Mouse (Mus musculus) right cerebral cortex, postnatal 10 days (tissue): ENCODE measurements at regions not wholly inside any gene's neighbourhood (a gene's known extent, or its start where the extent isn't known, plus 50 kb on each side); places are given as distances from the start of the nearest gene placed in this dataset.

ENCODE experiments used
- DNase-seq, 2 experiments: peaks; one replicate each; pipeline ENCODE4 v3.0.0; 2021; ENCODE audit warnings: low spot score in 2 of 2

GRCm38 (mm10) chr11:6924476-6924875, 87.0 kb upstream of the Gm11983 start:
- DNase-seq: no peak

DNA sequence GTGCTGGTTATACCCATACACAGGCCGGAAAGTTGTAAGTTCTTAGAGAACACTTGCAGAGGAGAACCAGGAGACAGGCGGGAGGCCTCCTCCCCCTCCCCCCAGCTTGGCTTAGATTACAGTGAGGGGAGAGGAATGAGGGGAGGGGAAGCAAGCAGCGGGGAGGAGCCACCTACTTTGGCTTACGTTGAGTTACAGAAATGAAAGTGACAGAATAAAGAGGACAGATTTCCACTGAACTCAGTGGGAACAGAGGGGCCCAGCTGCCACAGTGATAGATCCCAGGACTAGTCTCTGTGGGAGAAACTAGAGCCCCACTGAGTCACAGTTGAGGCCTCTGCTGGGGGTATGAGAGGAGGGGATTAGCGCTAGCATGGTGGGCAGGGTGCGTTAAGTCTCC, 86.5 kb upstream of the Gm11983 start:
- no peak for DNase-seq

DNA sequence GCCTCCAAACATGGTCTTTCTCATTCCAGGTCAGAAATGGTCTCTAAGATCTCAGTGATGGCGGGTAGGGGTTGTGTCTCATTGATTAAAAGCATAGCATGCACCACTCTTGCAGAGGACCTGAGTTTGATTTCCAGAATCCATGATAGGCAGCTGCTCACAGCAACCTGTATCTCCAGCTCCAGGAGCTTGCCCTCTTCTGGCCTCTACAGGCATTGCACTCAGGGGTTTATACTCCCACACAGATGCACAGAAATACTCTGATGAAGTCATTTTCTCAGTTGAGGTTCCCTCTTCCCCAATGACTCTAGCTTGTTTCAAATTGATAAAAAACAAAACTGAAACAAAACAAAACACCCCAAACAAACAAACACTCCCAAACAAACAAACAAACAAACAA, 81.1 kb upstream of the Gm11983 start:
- DNase-seq: no peak

- no peak for DNase-seq
Measured at GRCm38 (mm10) chr11:6905630-6906029, 68.2 kb upstream of the Gm11983 start.

- DNase-seq: peak in 1 of 2 experiments; percentile 34
Measured at GRCm38 (mm10) chr11:6902991-6903390, 65.5 kb upstream of the Gm11983 start.

- no peak for DNase-seq
Measured at GRCm38 (mm10) chr11:6902271-6902670, 64.8 kb upstream of the Gm11983 start.

GRCm38 (mm10) chr11:6900769-6901481, 63.5 kb upstream of the Gm11983 start:
- DNase-seq: no peak

DNA sequence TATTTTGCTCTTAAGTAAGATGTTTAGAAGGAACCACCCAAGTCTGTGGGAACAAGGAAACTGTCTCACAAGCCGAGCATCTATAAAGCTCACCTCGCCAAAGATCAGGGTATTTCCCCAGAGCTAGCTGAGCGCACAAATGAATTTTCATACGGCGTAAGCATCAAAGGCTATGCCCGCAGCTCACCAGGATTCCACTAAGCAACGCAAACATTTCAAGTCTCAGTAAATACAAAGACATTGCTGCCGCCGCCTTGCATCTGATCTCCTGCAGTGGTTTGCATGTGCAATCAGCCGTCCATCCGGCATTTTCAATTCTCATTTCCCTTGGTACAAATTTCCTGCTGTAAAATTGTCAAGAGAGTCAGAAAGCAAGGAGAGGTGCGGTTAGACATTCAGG, 62.9 kb upstream of the Gm11983 start:
- no peak for DNase-seq

DNA sequence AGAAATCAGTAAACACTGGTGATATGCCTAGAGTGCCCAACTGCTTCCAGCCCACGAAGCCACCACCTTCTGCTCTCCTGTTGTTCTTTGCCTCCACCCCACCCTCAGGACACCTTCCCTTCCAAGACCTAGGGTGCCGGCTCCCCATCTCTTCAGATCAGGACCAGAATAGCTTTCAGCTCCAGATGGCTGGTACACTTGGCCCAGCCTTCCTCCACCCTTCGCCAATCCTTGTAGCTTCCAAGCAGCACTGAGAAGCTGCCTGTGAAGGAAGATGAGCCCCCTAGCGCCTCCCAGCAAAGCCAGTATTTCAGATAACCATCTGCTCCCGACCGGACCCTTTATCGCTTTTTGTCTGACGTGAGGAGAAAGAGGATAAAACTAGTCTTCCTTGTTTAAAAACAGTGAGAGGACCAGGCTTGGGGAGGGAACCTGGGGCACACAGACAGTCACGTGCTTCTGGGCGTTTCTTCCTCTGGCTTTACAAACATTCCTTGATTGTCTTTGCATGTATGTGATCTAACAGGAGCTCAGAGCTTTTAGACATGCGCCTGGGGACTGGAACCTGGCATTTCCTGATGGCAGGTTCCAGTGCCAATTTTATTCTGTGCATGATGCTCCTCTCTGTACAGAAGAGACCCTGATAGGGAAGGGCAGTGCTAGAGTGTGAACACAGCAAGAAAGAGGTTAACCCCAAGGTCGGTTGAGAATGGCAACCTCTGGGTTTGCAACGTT, 62.0 kb upstream of the Gm11983 start:
- peak; percentile 66 to 81 for DNase-seq

DNA sequence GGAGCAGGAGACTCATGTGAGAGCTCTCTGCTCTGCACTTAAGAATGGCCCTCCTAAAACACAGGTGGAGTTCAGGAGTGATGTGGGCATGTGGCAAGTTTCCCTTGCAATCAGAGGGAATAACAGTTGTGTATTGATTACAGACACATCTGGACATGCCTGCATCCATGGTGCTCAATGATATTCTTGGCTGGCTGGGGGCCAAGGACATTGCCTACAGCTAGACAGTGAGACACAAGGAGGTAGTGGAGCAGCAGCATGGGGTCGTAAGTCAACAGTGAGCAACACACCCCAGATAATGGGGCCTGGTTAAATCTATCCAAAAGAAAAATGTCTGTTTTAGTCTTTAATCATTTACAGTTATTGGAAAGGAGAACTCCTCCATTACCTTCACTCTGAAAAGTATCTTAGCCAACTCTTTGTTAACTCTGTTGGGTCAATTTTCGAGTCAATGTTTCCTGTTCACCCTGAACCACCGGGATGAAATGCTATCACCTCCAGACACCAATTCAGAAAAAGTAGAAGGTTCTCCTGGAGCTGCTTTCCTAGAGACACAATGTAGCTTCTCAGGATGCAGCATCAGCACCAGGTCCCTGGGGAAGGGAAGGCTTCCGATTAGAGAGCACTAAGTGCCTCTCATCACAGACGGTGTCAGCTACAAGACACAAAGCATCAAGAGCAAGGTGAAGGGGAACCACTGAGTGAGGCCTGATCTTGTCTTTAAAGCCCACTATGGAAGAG, 61.1 kb upstream of the Gm11983 start:
- no peak for DNase-seq

DNA sequence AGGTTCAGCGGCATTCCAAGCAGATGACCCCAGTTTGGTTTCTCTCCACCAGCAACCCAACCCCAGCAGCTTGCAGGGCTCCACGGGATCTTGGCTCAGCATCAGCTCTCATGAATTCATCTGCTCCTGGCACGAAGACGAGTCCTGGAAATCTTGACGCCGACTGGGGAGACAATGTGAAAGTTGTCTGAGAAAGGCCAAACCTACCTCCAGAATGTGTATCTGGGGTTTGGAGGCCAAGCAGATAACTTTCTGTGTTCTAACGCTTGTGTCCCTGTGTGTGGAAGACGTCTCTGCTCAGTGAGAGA, 58.3 kb upstream of the Gm11983 start:
- no peak for DNase-seq

GRCm38 (mm10) chr11:6894911-6895785, 57.7 kb upstream of the Gm11983 start:
- no peak for DNase-seq

DNA sequence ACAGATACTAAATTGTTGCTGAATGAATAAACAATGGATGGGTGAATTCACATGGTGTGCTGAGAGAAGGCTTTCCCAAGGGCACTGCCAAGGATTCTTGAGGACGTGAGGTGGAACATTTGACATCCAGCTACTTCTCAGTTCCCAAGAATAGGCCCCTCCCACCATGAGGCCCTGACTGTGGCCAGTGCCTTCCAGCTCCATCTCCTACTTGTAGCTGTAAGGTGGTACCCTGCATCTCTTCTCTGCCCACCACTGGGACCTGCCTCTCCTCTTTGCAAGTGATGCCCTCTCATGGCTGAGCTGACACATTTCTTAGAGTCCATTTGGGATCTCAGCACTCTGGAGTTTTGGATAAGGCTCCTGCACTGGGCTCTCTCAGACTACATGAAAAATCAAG, 56.3 kb upstream of the Gm11983 start:
- DNase-seq: no peak

DNA sequence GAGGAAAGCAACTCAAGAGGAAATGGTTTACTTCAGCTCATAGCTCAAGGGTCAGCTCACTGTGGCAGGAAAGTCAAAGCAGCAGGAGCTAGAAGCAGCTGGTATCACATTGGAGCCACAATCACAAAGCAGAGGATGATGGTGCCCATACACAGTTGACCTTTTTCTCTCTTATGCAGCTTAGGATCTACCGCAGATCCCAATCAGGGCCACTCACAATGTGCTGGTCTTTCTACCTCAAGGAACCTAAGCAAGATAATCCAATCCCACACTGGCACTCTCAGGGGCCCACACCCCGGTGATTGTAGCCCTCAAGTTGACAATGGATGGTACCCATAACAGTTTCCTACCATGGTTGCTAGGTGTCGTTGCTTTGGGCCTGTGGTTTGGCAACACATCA, 55.6 kb upstream of the Gm11983 start:
- DNase-seq: no peak

DNA sequence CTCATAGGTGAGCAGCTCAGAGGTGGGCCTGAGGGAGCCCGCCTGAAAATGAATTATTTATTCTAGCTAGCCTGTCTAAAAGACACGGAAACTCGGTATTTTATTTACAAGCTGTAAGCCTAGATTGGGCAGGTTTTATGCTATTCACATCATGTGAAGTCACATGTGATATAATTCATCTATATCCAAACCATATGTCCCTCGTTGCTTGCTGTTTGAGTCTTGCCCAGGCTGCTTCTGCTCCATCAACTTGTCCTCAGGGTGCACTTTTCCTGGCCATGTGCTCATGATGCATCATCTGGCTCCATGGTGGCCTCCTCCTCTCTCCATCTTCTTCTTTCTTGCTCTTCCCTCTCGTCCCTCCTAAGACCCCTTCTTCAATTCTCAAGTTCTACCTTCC, 53.0 kb upstream of the Gm11983 start:
- DNase-seq: no peak

GRCm38 (mm10) chr11:6889660-6890185, 52.3 kb upstream of the Gm11983 start:
- DNase-seq: no peak

- no peak for DNase-seq
Measured at GRCm38 (mm10) chr11:6889120-6889519, 51.7 kb upstream of the Gm11983 start.
